Mouse (Mus musculus): Measurements from ENCODE around the gene Prx.
"Not testable (repeated sequence)": the region's sequence is repeated elsewhere in the genome, so short reads cannot be mapped to it uniquely, and the experiment has no call there.

The Prx gene

DNA sequence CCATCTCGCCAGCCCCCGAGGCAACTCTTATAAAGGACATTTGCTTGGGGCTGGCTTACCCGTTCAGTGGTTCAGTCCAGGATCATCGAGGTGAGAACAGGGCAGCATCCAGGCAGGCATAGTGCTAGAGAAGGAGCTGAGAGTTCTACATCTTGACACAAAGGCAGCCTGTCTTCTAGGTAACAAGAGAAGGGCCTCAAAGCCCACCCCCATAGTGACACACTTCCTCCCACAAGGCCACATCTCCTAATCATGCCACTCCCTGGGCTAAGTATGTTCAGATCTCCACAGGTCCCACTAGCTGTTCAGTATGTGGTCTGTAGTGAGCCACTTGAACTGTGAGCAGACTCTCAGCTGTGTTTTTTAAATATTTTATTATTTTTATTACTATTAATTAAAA lies 15.3 kb upstream of the Prx start:
- no peak for DNase-seq (ENCODE audit: extremely low read depth, low read depth)

GRCm38 (mm10) chr7:27486102-27486769 lies 12.9 kb upstream of the Prx start:
- peak; percentile 77 for DNase-seq (ENCODE audit: extremely low read depth, low read depth)

- DNase-seq (ENCODE audit: extremely low read depth, low read depth): peak; percentile 96
Observed at GRCm38 (mm10) chr7:27486770-27487697, 12.1 kb upstream of the Prx start, which contains the start of gene Sertad1. Gene Sertad1, plus strand, starts transcription at chr7:27486910.

DNA sequence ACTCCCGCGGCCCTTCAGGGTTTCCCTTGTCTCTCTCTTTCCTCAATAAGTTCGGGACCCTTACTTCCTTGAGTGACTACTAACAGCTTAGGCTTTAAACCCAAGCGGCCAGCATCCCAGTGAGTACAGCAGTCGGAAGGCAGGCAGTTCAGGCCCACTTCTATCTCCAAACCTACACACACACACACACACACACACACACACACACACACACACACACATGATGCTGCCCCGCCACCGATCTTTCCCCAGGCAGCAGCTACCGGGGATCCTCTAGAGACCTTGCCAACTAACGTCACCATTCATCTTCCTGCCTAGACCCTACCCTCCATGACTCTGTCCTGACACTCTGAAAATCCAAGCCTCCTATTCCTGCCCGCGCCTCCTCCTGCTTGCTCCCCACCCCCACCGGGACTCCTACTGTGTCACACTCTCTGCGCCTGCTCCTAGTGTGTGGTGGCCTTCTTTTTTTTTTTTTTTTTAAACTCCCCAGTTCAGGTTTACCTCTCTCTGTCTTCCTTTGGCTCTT lies 11.3 kb upstream of the Prx start:
- no peak for DNase-seq (ENCODE audit: extremely low read depth, low read depth)

DNA sequence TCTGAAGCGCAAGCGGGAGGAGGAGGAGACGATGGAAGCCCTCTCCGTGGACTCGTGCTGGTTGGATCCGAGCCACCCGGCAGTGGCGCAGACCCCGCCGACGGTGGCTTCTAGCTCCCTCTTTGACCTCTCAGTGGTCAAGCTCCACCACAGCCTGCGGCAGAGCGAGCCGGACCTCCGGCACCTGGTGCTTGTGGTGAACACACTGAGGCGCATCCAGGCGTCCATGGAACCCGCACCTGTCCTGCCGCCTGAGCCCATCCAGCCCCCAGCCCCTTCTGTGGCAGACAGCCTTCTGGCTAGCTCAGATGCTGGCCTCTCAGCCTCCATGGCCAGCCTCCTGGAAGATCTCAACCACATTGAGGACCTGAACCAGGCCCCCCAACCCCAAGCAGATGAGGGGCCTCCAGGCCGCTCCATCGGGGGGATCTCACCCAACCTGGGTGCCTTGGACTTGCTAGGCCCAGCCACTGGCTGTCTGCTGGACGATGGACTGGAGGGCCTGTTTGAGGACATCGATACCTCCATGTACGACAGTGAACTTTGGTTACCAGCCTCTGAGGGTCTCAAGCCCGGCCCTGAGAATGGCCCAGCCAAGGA lies 9.8 kb upstream of the Prx start:
- DNase-seq (ENCODE audit: extremely low read depth, low read depth): no peak

DNA sequence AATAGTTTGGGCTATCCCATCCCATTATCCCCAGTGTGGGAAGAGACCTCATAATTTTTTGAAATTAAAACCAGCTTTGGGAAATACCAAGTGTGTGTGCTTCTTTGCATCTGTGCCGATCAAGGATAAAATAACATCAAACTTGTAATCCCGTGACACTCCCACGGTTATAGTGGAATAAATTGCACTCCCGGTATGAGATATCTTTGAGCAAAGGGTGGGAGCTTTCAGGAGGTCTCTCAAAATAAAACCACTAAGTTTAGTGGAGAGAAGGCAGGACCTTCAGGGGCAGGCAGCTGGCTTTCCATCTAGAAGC lies 8.9 kb upstream of the Prx start:
- DNase-seq (ENCODE audit: extremely low read depth, low read depth): no peak

DNA sequence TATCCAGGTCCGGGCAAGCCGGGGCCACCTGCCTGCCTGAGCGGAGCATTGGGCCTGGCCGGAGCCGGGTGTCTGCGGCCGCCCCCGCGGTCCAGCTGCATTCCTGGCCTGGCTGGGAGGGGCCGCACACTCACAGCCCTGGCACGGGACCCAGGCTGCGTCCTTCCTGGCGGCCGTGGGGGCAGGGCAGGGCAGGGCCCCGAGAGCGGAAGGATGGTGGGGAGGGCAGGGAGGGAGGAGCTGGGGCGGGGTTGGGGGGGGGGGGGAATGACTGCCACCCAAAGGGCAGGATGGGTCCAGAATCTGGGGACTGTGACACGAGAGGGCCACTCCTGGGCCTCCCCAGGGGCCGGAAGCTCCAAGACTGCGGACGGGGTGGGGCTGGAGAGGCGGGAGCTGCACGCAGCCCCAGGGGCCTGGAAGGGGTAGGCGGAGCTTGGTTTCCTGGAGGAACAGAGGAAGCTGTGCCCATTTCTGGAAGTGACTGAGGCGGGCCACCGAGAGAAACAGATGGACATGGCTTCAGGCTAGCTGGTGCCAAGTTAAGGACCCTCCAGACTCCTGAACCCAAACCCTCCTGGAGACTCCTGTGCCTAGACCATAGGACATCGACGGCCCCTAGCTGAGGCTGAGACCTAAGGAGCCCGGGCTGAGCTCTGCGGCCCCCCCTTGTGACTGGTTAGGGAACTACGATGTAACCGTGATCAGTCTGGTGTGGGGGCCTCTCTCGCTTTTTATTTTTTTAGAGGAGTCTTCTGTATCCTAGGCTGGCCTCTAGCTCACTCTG lies 8.4 kb upstream of the Prx start:
- peak; percentile 80 for DNase-seq (ENCODE audit: extremely low read depth, low read depth)

GRCm38 (mm10) chr7:27491856-27492255 lies 7.3 kb upstream of the Prx start:
- no peak for DNase-seq (ENCODE audit: extremely low read depth, low read depth)

DNA sequence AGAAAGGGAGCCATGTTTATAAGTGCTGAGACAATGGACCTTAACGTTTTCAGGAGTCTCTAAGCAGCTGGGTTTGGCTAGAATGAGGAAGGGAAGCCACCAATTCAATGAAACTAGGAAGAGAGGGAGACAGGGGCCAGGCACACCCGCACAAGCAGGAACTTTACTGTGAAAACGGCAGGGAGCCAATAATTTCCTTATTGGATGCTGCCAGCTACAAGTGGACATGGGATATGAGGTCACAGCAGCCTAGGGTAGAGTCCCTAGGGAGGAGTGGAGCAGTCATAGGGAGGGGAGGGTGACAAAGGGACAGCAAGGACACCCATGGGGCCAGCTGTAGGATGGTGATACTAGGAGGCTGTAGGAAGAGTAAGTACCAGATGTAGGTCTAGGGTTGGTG lies 6.1 kb upstream of the Prx start:
- no peak for DNase-seq (ENCODE audit: extremely low read depth, low read depth)

DNA sequence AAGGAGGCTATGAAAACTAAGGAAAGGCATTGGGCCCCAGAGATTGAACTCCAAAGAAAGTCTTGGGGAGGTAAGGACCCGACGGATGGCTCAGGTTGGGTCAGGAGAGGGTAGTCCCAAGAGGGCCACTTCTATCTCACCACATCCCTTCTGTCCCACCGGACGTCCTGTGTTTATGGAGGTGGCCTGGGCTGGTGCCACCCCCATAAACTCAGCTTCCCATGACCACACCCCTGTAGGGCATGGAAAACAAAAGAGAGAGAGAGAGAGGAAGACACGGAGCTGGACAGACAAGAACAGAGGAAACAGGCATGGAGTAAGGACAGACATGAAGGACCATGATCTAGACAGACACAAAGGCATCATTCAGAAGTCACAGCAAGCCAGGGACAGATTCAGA lies 5.7 kb upstream of the Prx start:
- no peak for DNase-seq (ENCODE audit: extremely low read depth, low read depth)

DNA sequence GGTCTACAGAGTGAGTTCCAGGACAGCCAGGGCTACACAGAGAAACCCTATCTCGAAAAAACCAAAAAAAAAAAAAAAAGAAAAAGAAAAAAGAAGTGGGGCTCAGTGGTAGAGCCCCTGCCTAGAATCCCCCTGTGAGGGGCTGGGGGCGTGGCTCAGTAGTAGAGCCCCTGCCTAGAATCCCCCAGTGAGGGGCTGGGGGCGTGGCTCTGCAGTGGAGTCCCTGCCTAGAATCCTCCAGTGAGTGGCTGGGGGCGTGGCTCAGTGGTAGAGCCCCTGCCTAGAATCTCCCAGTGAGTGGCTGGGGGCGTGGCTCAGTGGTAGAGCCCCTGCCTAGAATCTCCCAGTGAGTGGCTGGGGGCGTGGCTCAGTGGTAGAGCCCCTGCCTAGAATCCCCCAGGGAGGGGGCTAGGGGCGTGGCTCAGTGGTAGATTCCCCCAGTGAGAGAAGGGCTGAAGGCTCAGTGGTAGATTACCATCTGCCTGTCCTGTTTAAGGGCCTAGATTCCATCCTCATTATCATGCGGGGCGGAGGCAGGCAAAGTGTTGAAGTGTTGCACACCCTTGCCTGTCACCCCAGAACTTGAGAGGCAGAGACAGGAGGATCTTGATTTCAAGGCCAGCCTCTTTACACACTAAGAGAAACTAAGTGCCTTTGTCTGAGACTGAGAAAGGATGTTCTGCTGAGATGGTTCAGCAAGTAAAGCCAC lies 4.3 kb upstream of the Prx start:
- DNase-seq (ENCODE audit: extremely low read depth, low read depth): not testable (repeated sequence)

- no peak for DNase-seq (ENCODE audit: extremely low read depth, low read depth)
Observed at GRCm38 (mm10) chr7:27501620-27502019, 2.5 kb downstream of the Prx start.

DNA sequence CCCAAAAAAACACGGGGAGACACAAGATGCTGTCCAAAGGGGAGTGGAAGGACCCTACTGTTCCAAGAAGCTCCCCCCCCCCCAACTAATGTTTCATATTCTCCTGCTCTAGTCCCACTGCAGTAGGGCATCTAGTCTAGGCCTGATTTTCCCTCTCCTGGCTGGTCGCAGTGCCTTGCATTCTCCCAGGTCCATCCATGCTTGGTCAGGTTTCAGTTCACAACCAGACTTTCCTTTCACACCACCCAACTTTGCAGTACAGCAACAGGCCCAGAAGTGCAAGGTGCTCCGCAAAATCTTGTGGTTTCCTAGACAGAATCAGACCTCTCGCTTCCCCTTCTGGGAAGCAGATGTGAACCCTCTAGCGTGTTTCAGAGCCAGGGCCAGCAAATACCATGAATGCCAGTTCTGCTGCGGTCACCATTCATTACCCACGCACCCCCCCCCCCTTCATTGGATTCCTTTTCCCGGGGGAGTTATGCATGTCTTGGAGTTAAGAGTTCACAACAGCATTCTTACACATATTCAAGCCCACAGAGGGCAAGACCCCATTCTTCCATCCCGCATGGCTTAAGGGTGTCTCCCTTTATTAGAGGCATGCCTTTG lies 7.7 kb downstream of the Prx start:
- no peak for DNase-seq (ENCODE audit: extremely low read depth, low read depth)

GRCm38 (mm10) chr7:27507711-27508647 lies 8.9 kb downstream of the Prx start:
- peak; percentile 89 for DNase-seq (ENCODE audit: extremely low read depth, low read depth)

GRCm38 (mm10) chr7:27508648-27509005 lies 9.5 kb downstream of the Prx start:
- DNase-seq (ENCODE audit: extremely low read depth, low read depth): peak; percentile 66

- no peak for DNase-seq (ENCODE audit: extremely low read depth, low read depth)
Observed at GRCm38 (mm10) chr7:27510809-27511208, 11.7 kb downstream of the Prx start.

GRCm38 (mm10) chr7:27514961-27515360 lies 15.8 kb downstream of the Prx start:
- no peak for DNase-seq (ENCODE audit: extremely low read depth, low read depth)

GRCm38 (mm10) chr7:27518314-27518713 lies 19.2 kb downstream of the Prx start:
- DNase-seq (ENCODE audit: extremely low read depth, low read depth): no peak

DNA sequence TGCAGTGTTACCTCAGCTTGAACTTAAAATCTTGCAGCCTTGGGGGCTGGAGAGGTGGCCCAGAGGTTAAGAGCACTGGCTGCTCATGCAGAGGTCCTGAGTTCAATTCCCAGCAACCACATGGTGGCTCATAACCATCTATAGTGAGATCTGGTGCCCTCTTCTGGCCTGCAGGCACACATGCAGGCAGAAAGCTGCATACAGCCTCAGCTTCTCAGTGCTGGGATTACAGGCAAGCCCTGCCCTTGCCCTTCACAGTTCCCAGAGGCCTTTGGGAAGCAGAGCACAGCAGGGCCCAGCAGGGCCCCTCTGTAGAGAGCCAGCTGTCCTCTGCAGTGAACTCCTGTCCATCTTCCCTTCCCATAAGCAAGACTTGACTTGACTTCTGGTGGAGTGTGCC lies 21.0 kb downstream of the Prx start:
- no peak for DNase-seq (ENCODE audit: extremely low read depth, low read depth)
